Mouse (Mus musculus) Patski (cell line): ENCODE results near the gene Slc39a8. TPM values are rescaled to one million over a fixed set of nuclear protein-coding genes. Genes with fewer than 3 reads are reported as not detected.

Experiments
- ATAC-seq: fragments of 100-300 bp; one replicate; pipeline ENCODE4 v1.8.0; 2021
- CTCF ChIA-PET: fragments of 350-600 bp; sonication (Branson Sonifier 250); formaldehyde crosslinking; loops from one replicate; lab custom pipeline; 2022; ENCODE audit warnings: inconsistent platforms; lab: Charles Lee
- POLR2A ChIA-PET: fragments of 350-600 bp; sonication (Branson Sonifier 250); formaldehyde crosslinking; loops from one replicate; lab custom pipeline; 2022; ENCODE audit warnings: antibody characterized with exemption, inconsistent platforms; lab: Charles Lee
- DNase-seq: peaks from one replicate; pipeline ENCODE4 v3.0.0-alpha.2; 2011; ENCODE audit warnings: low read depth, low spot score
- H3K27me3 ChIP-seq: fragments of 371-371 bp; one replicate; pipeline ENCODE4 v1.5.1; 2021
- CTCF ChIP-seq: fragments of 100-300 bp; IDR thresholded peaks from one replicate; pipeline ENCODE4 v1.5.1; 2021
- in situ Hi-C: fragments of 300-500 bp; cut with MboI; formaldehyde crosslinking; loops from 3 replicates; pipeline ENCODE4 v1.11.1; 2018; ENCODE audit warnings: low pct_unique_long_range_greater_than_20kb, mixed read lengths
- polyA plus RNA-seq: library from polyadenylated mRNA; unstranded; gene quantifications from one replicate; pipeline ENCODE4 v1.2.3, GENCODE M21; 2021

Gene Slc39a8
- polyA plus RNA-seq, 1 experiment from 2014 or later, result not detected

DNA sequence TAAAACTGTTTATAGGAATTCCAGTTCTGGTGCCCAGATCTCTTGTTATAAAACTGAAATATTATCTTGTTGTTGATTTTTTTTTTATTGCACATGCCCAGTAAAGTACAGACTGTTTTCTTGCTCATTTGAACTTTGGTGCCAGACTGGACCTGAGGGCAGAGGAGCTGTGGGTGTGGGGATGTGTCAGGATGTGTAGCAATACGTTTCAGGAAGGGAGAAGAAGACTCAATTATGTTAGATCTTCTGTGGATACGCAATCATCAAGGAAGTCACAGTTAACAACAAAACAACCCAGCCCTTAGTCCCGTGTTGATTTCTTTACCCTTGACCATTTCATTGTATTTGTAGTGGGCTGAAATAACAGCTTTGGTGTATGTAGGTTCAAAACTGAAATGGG lies 81.9 kb downstream of the Slc39a8 start:
- ChIA-PET CTCF (interaction anchor here (1.2 kb wide), 1 partner anchor 524 kb away, joined by 3 read pairs; no protein-coding TSS in a partner anchor), POLR2A (no interaction called here)
- ATAC-seq (no peak), DNase-seq (no peak)
- no peak for TF ChIP-seq CTCF
- in situ Hi-C loops, result no loop called here
- no peaks in the 10 kb centered on the region for H3K27me3 ChIP-seq

DNA sequence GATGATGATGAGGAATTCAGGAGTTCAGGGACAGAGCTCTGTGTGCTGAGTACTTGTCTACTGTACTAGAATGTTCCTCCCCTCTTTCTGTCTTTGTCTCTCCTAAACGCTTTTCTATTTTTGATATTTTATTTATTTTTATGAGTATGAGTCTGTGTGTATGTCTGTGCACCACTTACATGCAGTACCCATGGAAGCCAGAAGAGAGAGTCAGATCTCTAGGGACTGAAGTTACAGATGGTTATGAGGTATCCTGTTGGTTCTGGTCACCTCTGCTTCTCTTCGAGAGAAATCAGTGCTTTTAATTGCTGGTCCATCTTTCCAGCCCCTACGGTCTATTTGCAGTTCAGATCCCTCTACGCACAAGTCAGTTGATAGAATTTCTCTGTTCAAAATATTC lies 90.9 kb downstream of the Slc39a8 start:
- TF ChIP-seq CTCF, result peak; percentile 64
- DNase-seq (no peak), ATAC-seq (no peak)
- H3K27me3 ChIP-seq, result no peaks in the 10 kb centered on the region
- ChIA-PET POLR2A (no interaction called here), CTCF (interaction anchor here (1.7 kb wide), 1 partner anchor 13 kb away, joined by 4 read pairs; no protein-coding TSS in a partner anchor)
- in situ Hi-C loops, result no loop called here

DNA sequence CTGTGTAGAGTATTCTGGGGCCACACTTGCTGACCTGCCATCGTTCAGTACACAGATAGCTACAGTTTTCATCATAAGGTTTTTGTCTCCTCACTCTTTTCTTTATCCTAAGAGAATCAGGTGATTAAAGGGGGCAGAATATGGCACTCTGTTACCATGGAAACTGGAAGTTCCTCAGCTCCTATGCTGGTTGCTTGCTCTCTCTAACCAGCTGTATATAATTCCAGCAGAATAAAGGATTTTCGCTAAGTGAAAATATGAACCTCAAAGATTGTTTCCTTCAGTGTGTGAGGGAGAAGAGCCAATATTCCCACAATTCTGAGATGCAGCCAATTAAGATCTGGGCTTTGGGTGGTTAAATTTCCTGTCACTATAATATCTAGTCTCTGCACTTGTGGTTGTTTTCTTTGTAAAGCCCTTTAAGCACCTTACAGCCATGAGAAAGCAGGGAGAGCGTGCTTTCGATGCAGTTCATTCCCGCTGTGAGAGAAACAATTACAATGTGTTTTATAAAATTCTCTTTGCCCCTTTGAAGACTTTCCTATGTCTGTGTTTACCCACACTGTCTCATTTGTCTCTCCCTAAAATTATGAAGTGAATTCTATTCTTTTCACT lies 93.6 kb downstream of the Slc39a8 start:
- POLR2A ChIA-PET, result interaction anchor here (1.1 kb wide), 1 partner anchor 9 kb away, joined by 3 read pairs; no protein-coding TSS in a partner anchor
- ATAC-seq (no peak), DNase-seq (no peak)
- CTCF ChIA-PET, result no interaction called here
- no peak for TF ChIP-seq CTCF
- H3K27me3 ChIP-seq, result no peaks in the 10 kb centered on the region
- in situ Hi-C loops, result no loop called here

DNA sequence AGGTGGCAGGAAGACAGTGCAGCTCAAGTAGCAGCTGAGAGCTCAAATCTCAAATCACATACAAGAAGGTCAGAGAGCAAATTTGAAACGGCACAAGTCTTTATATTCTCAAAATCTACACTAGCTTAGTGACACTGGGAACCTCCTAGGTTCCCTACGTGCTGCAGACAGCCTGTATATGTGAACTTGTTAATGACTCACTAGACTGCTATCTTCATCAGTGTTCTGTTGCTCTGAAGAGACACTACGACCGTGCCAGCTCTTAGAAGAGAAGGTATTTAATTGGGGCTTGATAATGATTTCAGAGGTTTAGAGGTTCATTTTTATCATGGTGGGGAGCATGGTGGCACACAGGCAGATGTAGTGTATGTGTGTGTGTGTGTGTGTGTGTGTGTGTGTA lies 94.2 kb downstream of the Slc39a8 start:
- DNase-seq (no peak), ATAC-seq (no peak)
- TF ChIP-seq CTCF, result no peak
- ChIA-PET POLR2A (no interaction called here), CTCF (no interaction called here)
- no peaks in the 10 kb centered on the region for H3K27me3 ChIP-seq
- in situ Hi-C loops, result no loop called here

DNA sequence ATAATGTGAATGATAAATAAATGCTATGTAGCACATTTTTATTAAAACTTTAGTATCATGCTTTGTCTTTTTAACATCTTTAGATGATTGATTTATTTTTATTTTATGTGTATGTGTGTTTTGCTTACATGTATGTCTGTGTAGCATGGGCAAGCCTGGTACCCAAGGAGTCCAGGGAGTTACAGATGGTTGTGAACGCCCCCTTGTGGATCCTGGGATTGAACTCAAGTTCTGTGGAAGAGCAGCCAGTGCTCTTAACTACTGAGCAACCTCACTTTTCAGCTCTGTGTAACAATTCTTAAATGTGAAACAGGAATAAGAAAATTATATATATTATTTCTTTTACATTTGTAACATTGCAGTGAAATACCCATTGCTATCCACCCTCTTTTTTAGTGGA lies 101.7 kb downstream of the Slc39a8 start:
- ATAC-seq, result no peak
- in situ Hi-C loops, result no loop called here
- H3K27me3 ChIP-seq, result no peaks in the 10 kb centered on the region
- TF ChIP-seq CTCF, result peak; percentile 42
- ChIA-PET POLR2A (interaction anchor here (0.9 kb wide), 1 partner anchor 9 kb away, joined by 3 read pairs; no protein-coding TSS in a partner anchor), CTCF (no interaction called here)
- no peak for DNase-seq

DNA sequence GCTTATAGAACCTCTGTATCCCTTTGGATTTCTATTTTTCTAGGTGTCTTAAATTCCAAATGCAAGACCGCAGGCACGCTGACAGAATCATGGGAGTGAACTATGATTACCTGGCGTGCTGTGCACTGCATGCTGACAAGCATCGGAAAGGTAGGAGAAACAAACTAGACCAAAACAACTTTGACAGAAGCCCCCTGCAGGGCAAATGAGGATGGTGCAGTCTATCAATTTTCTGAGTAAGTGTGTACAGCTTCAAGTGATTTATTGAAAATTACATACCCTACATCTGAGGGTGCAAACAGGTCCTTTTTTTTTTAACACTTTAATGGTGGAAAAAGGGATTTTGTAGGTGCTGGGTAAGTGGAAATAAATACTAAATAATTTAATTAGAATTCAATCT lies 103.1 kb downstream of the Slc39a8 start:
- peak; percentile 52 for TF ChIP-seq CTCF
- H3K27me3 ChIP-seq, result no peaks in the 10 kb centered on the region
- DNase-seq, result no peak
- no peak for ATAC-seq
- CTCF ChIA-PET, result interaction anchor here (1.3 kb wide), 1 partner anchor 21 kb away, joined by 3 read pairs; no protein-coding TSS in a partner anchor
- in situ Hi-C loops, result no loop called here
- POLR2A ChIA-PET, result no interaction called here

DNA sequence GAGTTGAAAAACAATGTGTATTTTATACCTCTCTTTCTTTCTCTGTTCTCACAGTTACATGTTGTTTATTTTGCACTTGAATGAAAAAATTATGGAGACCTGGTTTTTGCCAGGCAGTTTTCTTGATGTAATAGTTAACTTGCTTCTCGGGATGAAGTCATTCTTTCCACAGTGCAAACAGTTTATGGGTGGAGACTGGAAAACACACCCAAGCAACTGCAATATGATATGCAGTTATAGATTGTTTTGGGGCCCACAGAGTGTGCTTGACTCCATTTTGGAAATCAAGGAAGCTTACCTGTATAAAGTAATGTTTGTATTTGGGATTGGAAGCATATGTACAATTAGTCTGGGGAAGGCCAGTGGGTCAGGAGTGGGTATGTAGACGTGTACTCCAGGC lies 112.4 kb downstream of the Slc39a8 start:
- in situ Hi-C loops, result no loop called here
- no peak for TF ChIP-seq CTCF
- DNase-seq, result no peak
- ATAC-seq, result no peak
- ChIA-PET CTCF (no interaction called here), POLR2A (no interaction called here)
- no peaks in the 10 kb centered on the region for H3K27me3 ChIP-seq

Other genes starting within 250 kb of the Slc39a8 start
- gene Nfkb1, start 133.7 kb upstream of the Slc39a8 start, polyA plus RNA-seq, result 151 TPM